Mouse (Mus musculus) testis, adult 2 months (tissue): ENCODE measurements around the gene Pgap3.

ENCODE experiments used
- CTCF ChIP-seq: fragments of 200-500 bp; IDR thresholded peaks from 2 replicates; pipeline ENCODE4 v1.5.1; 2012; ENCODE audit warnings: low read depth, mild to moderate bottlenecking, inconsistent platforms, low read length, moderate library complexity; ENCODE audit not compliant: control insufficient read depth, insufficient read depth, insufficient replicate concordance
- POLR2A ChIP-seq: fragments of 200-500 bp; IDR thresholded peaks from 2 replicates; pipeline ENCODE4 v1.6.1; 2012; ENCODE audit warnings: low read depth, mild to moderate bottlenecking, inconsistent platforms, low read length, moderate library complexity; ENCODE audit not compliant: control insufficient read depth

GRCm38 (mm10) chr11:98384721-98385637, 15.3 kb downstream of the Pgap3 start:
- TF ChIP-seq CTCF (no peak), POLR2A (no peak)
